Mouse (Mus musculus) cerebellum, adult 11 months (tissue): ENCODE measurements at regions not wholly inside any gene's neighbourhood (a gene's known extent, or its start where the extent isn't known, plus 50 kb on each side); places are given as distances from the start of the nearest gene placed in this dataset.

Source experiments
- DNase-seq: peaks from one replicate; pipeline ENCODE4 v3.0.0; 2022

DNA sequence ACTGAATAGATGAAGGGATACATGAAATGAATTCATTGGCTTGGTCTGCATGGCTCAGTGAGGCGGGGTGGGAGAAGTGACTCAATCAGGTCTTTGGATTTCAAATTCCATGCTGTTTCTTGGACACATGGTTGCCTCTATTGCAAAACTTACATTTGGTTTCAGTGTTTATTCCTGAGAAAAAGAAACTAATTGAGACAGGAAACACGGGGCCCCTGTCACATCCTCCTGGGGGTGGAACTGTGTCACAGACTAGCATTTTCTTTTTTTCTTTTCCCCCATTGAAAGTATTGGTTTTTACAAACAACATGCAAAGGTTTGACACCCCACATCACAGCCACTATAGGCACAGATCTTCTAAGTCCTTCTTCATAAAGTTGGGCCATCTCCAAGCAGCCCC is 375.8 kb upstream of the Pik3r1 start:
- no peak for DNase-seq

DNA sequence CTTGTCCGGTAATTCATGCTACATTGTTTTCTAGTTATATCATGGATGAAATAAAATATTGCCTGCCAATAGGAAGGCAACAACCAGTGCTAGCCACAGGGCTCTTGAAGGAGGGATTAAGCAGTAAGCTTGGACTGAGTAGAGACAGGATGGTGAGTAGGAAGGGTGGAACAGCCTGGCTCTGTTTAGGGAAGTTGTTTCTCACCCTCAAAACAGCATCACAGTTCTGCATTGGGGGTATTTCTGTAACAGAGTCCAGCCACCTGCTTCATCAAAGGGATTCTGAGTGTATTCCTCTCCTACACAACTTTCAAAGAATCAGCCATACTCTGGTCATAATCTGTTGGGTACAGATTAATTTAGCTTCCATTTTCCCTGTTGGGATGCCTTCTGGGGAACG is 380.0 kb upstream of the Pik3r1 start:
- no peak for DNase-seq

GRCm38 (mm10) chr13:102153785-102154608 is 386.0 kb upstream of the Pik3r1 start:
- DNase-seq: no peak

GRCm38 (mm10) chr13:102154609-102154899 is 386.5 kb upstream of the Pik3r1 start:
- no peak for DNase-seq

DNA sequence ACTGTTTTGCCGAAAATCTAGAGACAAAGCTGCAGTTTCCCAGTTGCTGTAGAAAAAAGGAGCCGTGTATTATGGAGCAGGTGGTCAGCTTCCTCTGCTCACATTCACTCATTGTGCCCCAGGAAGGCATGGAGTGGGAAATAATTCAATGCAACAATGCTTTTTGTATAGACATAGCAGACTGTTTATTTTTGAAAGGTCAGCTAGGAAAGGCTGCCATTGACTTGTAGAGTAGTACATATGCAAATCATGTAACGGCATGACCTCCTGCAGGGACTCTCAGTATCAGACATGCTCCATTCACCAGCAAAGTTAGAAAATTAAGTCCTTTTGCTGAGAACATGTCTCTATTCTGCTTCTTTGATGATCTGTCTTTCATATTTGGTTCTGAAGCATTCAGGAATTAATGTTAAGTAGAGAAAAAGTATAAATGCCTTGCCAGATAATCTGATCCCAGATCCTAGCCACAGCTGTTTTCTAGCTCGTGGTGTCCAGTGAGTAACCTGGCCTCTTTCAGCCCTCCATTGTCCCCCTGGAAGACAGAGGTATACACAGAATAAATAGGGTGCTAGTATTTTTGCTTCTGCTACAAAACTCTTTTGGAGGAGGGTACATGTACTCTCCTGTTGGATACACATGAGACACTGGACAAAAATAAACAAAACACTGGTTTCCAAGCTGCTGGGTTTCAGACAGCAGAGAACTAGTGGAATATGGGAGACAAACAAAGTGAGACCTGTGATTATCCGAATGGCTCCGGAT is 389.5 kb upstream of the Pik3r1 start:
- no peak for DNase-seq

- no peak for DNase-seq
These were observed 405.6 kb upstream of the Pik3r1 start for GRCm38 (mm10) chr13:102173382-102174234.

GRCm38 (mm10) chr13:102174431-102174830 is 406.4 kb upstream of the Pik3r1 start:
- no peak for DNase-seq

- no peak for DNase-seq
These were observed 406.9 kb upstream of the Pik3r1 start for GRCm38 (mm10) chr13:102174896-102175295.

DNA sequence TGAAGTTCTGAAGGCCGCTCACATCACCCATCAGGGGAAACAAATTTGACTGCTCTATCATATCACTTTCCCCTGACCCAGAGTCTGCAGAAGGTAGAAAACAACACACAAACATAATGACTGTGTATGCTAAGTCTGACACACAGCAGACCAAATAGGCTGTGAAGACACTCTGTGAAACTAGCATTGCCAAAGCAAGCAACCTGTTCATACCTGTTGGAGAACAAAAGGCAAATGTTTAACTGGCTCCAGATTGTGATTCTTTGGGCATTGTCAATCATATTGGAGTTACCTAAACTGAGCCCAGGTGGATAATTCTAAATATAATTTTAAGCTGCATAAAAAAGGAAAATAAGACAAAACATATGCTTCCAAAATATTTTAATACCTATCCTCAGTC is 407.4 kb upstream of the Pik3r1 start:
- DNase-seq: no peak

- DNase-seq: no peak
These were observed 408.4 kb upstream of the Pik3r1 start for GRCm38 (mm10) chr13:102176456-102176855.

- no peak for DNase-seq
These were observed 426.7 kb upstream of the Pik3r1 start for GRCm38 (mm10) chr13:102194716-102195115.

DNA sequence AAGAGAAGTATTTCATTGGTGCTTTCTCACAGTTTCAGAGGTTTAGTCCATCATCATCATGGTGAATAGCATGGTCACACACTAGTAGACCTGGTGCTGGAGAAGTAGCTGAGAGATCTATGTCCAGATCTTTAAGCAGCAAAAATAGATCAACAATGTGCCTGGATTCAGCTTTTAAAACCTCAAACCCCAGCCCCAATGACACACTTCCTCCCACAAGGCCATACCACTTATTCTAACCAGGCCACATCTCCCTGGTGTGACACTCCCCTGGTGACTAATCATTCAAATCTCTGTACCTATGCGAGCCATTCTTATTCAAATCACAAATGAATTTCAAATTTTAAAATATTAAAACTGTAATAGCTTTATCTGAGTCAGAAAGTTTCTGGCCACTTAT is 434.3 kb upstream of the Pik3r1 start:
- no peak for DNase-seq

- DNase-seq: no peak
These were observed 450.5 kb upstream of the Pik3r1 start for GRCm38 (mm10) chr13:102218486-102218885.

DNA sequence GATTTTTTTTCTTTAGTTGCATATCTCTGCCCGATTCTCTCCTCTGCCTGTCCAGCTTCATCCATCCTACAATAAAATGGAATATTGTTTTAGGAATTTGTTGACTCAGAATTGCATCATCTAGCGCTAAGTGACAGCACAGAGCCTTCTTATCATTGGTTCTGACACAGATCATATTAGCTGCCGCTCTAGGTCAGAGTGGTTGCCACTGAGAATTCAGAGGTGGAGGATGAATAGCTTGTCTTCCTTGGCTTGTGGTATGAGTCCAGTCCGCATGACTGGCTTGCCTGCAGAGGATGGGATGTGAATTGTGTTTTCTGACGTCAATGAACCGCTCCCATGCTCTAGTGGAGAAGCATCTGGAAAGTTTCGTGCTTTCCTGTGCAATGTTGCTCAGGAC is 462.3 kb upstream of the Cd180 start:
- no peak for DNase-seq

DNA sequence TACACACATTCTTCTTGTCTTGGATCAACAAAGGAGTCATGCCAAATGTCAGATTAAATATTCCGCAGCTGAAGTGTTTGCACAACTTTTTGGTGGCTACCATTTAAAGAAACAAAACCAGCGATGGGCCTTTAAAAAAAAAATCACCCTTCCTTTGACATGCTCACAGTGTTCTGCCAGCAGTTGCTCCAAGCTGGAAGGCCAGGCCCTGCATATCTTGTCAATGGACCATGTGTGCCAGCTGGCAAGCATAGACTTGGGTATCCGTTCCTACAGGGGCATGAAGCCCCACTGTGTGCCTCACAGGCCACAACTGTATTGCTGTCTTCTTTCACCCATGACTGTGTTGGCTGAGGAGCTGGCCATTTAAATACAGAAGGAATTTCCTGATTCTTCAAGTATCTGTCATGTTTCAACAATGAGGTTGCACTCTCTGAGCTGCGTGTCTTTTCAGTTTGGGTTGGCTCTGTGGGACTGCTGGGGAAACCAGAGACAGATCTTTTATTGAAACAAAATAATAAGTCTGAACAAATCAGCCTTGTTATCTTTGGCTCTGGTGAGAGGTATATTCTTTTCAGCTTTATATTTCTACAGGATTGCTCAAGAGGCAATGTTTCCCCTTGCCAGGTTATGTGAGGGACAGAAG is 460.9 kb upstream of the Cd180 start:
- DNase-seq: no peak

DNA sequence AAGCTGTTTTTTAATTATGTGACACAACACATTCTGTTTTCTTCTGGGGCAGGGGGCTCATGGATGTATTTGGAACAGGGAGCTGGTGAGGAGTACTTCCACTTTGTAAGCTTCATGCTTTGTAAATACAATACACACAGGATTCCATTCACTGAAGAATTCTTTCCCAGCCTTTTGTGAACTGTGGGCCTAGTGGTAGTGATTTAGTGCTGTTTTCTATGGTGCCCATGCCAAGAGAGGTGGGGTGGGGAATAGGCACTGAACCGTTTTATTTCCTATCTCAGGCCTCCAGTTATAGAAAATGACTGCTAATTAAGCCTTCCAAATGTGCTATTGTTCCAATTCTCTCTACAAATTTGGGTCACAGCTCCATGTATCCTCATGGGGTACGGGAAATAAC is 442.5 kb upstream of the Cd180 start:
- no peak for DNase-seq

GRCm38 (mm10) chr13:102251709-102252108 is 441.6 kb upstream of the Cd180 start:
- no peak for DNase-seq

GRCm38 (mm10) chr13:102255401-102256371 is 437.7 kb upstream of the Cd180 start:
- DNase-seq: no peak

- no peak for DNase-seq
These were observed 435.2 kb upstream of the Cd180 start for GRCm38 (mm10) chr13:102258207-102258606.

- DNase-seq: no peak
These were observed 419.5 kb upstream of the Cd180 start for GRCm38 (mm10) chr13:102273818-102274217.

GRCm38 (mm10) chr13:102275296-102275695 is 418.1 kb upstream of the Cd180 start:
- DNase-seq: no peak

DNA sequence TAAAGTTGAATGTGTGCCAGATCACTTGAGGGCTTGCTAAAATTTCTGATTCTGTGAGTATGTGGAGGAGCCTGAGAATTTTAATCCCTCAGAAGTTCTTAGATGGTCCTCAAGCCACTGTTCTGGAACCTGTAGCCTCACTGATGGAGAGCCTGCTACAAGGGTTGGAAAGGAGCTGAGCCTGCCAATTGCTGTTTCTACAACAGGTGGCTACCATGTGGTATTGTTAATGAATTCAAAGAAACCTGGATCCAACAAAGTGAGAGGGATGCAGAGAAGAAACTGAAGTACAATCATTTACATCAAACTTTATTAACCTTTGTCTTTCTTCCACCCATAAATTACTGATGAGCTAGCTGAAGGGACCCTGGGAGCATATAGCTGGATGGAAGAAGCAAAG is 416.5 kb upstream of the Cd180 start:
- no peak for DNase-seq
